Mouse (Mus musculus) intestine, postnatal 0 days (tissue): Measurements from ENCODE around the gene Kcne1l. TPM values are rescaled to one million over a fixed set of nuclear protein-coding genes. Genes with fewer than 3 reads are reported as not detected.

Source experiments
- ATAC-seq: fragments of 200-750 bp; cut with Nextera tagmentation; 2 replicates; pipeline ENCODE4 v1.8.0; 2017; ENCODE audit warnings: mild to moderate bottlenecking, moderate TSS enrichment, moderate library complexity
- H3K27ac ChIP-seq: fragments of 300-500 bp; sonication (generic); 2 replicates; pipeline ENCODE4 v1.5.1; 2014; ENCODE audit warnings: mild to moderate bottlenecking, low read depth, low read length, moderate library complexity
- H3K27me3 ChIP-seq: fragments of 300-500 bp; sonication (generic); replicated peaks from 2 replicates; pipeline ENCODE4 v1.6.1; 2014; ENCODE audit warnings: low read length, mixed read lengths; ENCODE audit not compliant: control insufficient read depth, insufficient read depth
- H3K36me3 ChIP-seq: fragments of 300-500 bp; sonication (generic); 2 replicates; pipeline ENCODE4 v1.6.1; 2014; ENCODE audit warnings: mild to moderate bottlenecking, moderate library complexity; ENCODE audit not compliant: control insufficient read depth, insufficient read depth
- H3K4me1 ChIP-seq: fragments of 300-500 bp; sonication (generic); replicated peaks from 2 replicates; pipeline ENCODE4 v1.6.1; 2014; ENCODE audit warnings: antibody characterized with exemption, low read length, mixed read lengths; ENCODE audit not compliant: control insufficient read depth, insufficient read depth
- H3K4me2 ChIP-seq: fragments of 300-500 bp; sonication (generic); replicated peaks from 2 replicates; pipeline ENCODE4 v1.6.1; 2014; ENCODE audit warnings: low read depth, mild to moderate bottlenecking, moderate library complexity
- H3K4me3 ChIP-seq: fragments of 300-500 bp; sonication (generic); 2 replicates; pipeline ENCODE4 v1.5.1; 2014; ENCODE audit warnings: low read depth, low read length
- H3K9ac ChIP-seq: fragments of 300-500 bp; sonication (generic); 2 replicates; pipeline ENCODE4 v1.6.1; 2014; ENCODE audit warnings: mild to moderate bottlenecking, low read depth, low read length
- H3K9me3 ChIP-seq: fragments of 300-500 bp; sonication (generic); 2 replicates; pipeline ENCODE4 v1.6.1; 2016; ENCODE audit warnings: mixed run types; ENCODE audit not compliant: control insufficient read depth
- CTCF ChIP-seq: sonication (generic); IDR thresholded peaks from 2 replicates; pipeline ENCODE4 v1.5.1; 2016; ENCODE audit warnings: low read depth, mild to moderate bottlenecking, control low read depth, antibody characterized with exemption, moderate library complexity
- WGBS: fragments of 180-500 bp; shearing (Covaris S2); extraction: QIAGEN DNeasy Blood & Tissue Kit; methylation state at CpG from one replicate; pipeline ENCODE4 v1.1.7; 2014; 5-methylcytosine and 5-hydroxymethylcytosine counted together
- polyA plus RNA-seq: library from polyadenylated mRNA; unstranded; fragments of >200 nt; fragmentation: Nextera tagmentation; extraction: Ambion mirVana; gene quantifications from 2 replicates; pipeline ENCODE4 v1.2.1, GENCODE M21; 2015

Kcne1l gene
- polyA plus RNA-seq, 1 experiment from 2014 or later, result 10.1 TPM

- Histone ChIP-seq H3K9ac (no peak overlapping the region), H3K4me3 (no peak overlapping the region), H3K4me1 (no peaks in the 10 kb centered on the region), H3K27ac (no peak overlapping the region), H3K4me2 (no peak overlapping the region), H3K36me3 (no peaks in the 10 kb centered on the region), H3K9me3 (no peaks in the 10 kb centered on the region), H3K27me3 (no peaks in the 10 kb centered on the region)
- no peak for ATAC-seq
- no peak for TF ChIP-seq CTCF
- 65% methylated on average over 3 of the region's 3 CpGs for WGBS
These were observed 29.5 kb downstream of the Kcne1l start for GRCm38 (mm10) chrX:142276573-142276972.

DNA sequence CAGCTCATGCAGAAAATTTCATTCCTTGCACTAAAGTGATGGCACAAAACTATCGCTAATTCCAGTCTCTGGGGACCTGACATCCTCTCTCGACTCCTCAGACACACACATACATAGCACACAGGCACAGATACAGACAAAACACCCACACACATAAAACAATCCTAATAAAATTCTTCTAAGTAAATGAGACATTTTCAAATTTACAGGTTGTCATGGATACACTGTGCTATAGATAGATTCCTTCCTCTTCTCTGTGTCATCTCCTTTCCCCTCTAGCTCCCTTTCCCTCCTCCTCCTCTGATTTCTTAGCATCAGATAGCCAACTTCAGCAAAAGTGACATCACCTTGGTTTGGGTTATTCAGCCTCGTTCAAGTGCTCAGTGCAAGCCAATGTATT is 30.1 kb downstream of the Kcne1l start:
- ATAC-seq, result no peak
- TF ChIP-seq CTCF, result no peak
- H3K4me1 ChIP-seq, result no peaks in the 10 kb centered on the region
- 64% methylated on average over 3 of the region's 3 CpGs for WGBS
- no peaks in the 10 kb centered on the region for H3K9me3 ChIP-seq
- no peak overlapping the region for H3K4me2 ChIP-seq
- H3K27me3 ChIP-seq, result no peaks in the 10 kb centered on the region
- no peak overlapping the region for H3K27ac ChIP-seq
- H3K36me3 ChIP-seq, result no peaks in the 10 kb centered on the region
- H3K9ac ChIP-seq, result no peak overlapping the region
- no peak overlapping the region for H3K4me3 ChIP-seq

Other genes with a start within 250 kb of the Kcne1l start
- not detected in 2 replicates for gene Gucy2f, start 109.4 kb downstream of the Kcne1l start, polyA plus RNA-seq
- gene Nxt2, start 79.5 kb downstream of the Kcne1l start, polyA plus RNA-seq, result 12.1 and 12.7 TPM in 2 replicates
- gene Acsl4, start 84.2 kb upstream of the Kcne1l start, polyA plus RNA-seq, result 4.3 and 4.5 TPM in 2 replicates